Mouse (Mus musculus) testis, postnatal 10 days (tissue): ENCODE measurements around the gene Fam71e2.

Source experiments
- DNase-seq: peaks from one replicate; pipeline ENCODE4 v3.0.0; 2021; ENCODE audit warnings: low spot score

The Fam71e2 gene

DNA sequence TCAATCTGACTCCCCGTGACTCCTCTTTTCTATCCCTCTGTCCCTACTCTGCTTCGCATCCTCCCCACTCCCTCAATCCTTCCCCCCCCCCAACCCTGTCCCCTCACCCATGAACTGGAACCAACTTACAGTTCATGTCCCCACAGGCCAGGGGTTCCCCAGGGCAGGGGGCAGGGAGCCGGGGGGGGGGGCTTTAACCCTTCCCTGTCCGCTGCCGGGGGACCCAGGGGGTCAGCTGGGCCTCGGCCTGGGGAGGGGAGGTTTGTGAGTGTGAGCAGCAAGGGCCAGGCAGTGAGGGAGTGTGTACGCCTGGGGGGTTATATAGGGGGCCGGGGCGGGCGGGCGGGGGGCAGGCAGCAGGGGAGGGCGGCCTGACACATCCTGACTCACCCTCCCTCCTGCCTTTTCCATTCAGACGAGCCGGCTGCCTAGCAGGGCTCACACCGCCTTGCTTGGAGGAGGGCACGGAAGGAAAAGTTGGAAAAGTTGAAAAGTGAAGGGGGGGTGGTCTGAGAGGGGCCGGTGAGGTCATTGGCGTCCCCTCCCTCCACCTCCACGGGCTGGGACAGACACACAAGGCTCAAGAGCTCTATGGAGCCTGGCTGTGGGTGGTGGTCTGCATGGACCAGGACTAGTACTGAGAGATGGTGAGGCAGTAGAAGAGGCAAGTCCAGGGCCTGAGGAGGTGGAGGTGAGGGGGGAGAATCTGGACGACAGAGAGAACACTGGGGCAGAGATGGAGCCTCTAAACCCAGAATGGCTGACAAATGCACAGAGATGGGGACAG, 6.9 kb upstream of the Fam71e2 start:
- DNase-seq, result peak; percentile 38

- DNase-seq, result peak; percentile 82
These were observed 6.0 kb upstream of the Fam71e2 start for GRCm38 (mm10) chr7:4776861-4777830.

DNA sequence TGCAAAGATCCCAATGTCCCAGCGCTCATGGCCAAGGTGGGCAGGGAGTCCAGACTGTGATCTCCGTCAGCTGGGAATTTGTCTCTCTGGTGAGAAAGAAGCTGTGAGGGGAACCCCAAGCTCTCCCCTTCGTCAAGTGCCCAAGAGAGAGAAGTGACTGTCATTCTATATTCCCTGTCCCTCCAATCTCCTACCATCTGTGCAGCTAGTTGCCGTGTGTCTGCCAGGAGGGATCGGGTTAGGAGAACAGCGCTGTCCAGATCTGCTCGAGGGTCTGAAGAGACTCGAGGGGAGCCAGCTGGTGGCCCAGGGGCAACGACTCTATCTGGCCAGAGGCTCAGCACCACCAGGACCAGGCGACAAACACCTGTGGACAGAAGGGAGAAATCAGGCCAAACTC, 5.0 kb upstream of the Fam71e2 start:
- DNase-seq, result no peak

DNA sequence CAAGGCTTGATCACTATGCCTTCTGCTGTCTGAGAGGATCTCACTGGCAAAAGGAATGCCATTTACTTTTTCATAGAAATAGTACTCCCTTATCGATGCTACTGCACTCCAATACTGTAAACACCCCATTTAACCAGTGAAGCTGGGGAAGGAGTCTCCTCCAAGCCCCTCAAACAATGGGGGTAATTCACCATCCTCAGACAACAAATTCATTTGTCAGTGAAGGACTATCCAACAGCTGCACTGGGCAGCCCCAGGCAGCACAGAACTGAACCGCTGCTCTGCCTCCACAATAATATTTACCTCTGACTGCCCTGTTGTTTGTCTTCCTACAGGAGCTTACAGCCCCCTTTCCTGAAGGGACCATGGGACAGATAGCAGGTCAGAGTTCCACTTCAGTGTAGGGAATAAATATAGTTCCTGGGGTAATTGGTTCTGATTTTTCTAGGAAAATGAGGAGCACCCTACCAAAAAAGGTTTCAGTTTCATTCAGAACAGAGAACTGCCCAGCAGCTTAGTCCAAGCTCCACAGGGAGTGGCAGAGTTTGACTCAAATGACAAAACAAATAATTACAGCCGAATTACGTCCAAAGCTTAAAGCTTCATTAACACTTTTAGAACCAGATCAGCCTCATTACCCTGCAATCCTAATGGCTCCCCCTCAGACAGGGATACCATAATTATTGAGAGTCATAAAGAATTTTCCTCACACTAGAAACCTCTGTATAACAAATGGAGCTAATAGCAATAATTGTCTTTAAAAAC, 6.0 kb downstream of the Fam71e2 start:
- DNase-seq, result no peak

DNA sequence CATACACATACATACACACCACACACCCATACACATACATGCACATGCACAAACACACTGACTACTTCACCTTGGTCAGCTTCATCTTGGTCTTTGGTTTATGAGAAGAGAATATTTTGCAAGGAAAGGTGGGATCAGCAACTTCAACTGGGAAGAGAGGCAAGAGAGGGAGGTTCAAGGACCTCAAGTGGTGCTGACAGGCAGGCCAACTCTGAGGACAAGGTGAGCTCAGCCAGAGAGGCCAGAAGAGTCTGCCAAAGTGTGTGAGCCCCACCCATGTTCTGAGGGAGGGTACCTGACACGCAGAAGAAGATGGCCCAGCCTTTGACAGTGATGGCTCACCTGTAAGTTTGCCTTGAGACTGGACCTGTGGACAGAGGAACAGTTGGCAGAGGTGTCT, 11.4 kb downstream of the Fam71e2 start:
- no peak for DNase-seq

DNA sequence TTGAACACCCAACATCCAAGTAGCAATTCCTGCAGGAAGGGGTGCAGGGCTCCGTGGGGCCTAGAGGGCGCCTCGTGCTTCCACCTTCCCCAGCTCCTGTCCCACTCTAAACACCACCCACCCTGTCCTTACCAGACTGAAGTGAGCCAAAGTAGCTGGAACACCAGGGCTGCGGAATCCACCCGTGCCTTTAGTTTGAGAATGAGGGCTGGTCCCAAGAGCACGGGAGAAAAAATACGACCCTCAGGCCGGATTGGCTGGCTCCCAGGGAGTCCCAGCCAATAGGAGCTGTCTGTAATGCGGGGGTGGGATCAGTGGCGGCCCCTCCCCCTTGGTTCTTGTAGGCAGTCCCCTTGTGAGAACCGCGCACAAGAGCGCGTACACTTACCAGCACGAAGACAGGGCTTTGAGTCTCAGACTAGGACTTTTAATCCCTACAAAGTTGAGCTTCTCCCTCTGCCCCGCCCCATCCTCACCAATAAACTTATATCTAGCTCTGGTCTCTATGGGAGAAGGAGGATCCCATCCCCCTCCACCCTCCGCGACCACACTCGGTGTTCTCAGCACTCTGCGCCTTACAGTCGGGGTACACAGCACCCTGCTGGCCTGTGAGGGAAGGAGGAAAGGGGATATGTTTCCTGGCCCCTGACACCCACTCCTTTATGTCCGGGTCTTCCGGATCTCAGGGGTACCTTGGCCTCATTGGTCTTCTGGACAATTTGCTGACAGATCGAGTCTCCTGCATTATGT, 18.1 kb downstream of the Fam71e2 start, which contains the start of gene Cox6b2:
Gene Cox6b2, minus strand, starts transcription at position 274 of the 750 bp plus-strand sequence.
- DNase-seq, result peak; percentile 94

GRCm38 (mm10) chr7:4751971-4752820, 18.9 kb downstream of the Fam71e2 start:
- DNase-seq, result peak; percentile 86

GRCm38 (mm10) chr7:4749169-4749568, 21.9 kb downstream of the Fam71e2 start:
- DNase-seq, result no peak

GRCm38 (mm10) chr7:4748321-4748720, 22.8 kb downstream of the Fam71e2 start:
- no peak for DNase-seq

DNA sequence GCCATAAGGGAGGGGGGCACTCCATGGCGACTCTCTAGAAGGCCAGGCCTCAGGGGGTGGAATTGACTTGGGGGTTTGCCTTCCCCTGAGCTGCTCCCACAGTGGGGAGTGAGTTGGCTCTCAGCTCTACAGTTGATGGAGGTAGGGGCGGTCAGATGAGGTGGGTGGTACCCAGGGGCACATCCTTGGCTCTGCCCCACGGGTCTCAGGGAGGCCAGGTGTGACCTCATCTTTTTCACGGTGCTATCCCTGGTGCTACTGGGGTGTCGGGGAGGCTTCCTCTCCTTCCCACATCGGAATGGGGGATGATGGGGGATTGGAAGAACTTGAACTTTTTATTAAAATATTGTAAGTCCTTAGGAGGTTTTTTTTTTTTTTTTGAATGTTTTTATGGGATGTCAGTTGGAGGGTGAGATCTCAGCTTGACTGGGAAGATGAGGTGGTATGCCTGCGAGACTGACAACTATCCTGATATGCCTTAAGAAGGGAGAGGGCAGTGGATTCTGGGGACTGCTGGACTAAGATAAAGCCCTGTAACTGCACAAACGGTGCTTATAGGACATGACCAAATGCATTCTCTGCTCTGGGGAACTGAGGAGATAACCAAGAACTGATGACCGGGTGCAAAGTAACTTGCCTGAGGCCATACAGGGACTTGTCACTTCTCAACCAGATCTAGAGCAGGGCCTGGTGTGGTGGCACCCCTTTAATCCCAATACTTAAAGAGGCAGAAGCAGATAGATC, 23.8 kb downstream of the Fam71e2 start:
- DNase-seq, result no peak

- DNase-seq, result no peak
These were observed 24.6 kb downstream of the Fam71e2 start for GRCm38 (mm10) chr7:4746326-4746980.

DNA sequence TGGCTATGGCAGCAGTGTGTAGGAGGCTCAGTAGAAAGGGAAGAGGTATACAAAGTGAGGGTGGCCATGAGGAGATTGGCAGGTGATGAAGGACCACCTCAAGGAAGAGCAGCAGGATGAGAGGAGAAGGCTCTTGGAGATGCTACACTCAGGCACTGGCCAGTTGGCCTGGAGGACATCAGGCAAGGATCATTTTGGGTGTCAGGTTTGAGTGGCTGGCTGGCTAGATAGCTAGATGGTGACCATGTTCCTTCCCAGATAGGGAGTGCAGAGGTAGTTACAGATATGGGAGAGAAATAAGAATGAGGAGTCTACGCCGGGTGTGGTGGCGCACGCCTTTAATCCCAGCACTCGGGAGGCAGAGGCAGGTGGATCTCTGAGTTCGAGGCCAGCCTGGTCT, 26.2 kb downstream of the Fam71e2 start:
- no peak for DNase-seq

GRCm38 (mm10) chr7:4743354-4743753, 27.7 kb downstream of the Fam71e2 start:
- DNase-seq, result no peak

GRCm38 (mm10) chr7:4742482-4742819, 28.7 kb downstream of the Fam71e2 start:
- DNase-seq, result no peak

DNA sequence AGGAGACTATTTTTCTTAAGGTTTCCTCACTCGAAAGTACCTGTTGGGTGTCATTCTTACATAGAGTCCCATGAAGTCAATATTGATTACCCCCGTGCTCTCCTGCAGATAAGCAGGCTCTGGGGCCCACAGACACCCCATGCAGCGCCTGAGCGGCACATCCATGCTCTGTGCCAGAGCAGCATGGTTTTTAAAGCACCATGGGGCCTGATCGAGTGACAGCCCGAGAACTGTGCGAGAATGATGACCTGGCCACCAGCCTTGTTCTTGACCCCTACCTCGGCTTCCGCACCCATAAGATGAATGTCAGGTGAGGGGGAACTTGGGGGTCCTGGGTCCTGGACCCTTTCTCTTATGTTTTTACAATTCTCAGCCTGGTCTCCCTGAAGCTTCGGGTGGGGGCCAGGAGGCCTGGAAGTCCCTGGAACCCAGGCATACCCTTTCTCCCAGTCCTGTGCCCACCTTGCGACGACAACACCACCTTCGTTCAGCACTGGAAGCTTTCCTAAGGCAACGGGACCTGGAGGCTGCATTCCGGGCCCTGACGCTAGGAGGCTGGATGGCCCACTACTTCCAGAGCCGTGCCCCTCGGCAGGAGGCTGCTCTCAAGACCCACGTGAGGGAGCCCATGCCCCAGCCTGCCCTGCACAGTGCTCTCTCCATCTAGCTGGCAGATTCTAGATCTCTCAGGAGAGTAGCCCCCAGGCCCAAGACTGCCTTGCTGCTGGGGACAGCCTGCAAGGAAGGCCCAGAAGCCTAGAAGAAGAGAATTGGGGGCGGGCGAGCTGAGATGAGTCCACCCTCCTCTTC, 29.2 kb downstream of the Fam71e2 start:
- no peak for DNase-seq

DNA sequence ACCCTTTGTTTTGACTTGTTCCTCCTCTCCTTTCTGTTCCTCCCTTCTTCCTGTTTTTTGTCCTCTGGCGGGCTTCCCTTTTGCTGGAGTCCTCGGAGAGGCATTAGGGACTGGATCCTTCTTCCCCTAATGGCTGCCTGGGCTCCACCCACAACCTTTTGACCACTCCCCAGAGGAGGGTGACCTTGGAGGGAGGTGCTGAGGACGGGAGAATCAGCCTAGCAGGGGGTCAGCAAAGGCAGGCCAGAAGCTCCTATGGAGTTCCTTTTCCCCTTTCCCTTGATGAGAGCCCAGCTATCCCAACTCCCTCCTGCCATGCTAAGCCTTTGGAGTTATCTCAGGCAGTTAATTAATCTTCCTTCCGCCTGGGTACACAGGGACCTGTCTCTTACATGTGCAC, 30.0 kb downstream of the Fam71e2 start:
- peak; percentile 74 for DNase-seq

GRCm38 (mm10) chr7:4740309-4740727, 30.8 kb downstream of the Fam71e2 start:
- no peak for DNase-seq

- peak; percentile 95 for DNase-seq
These were observed 31.4 kb downstream of the Fam71e2 start, which contains the start of gene Kmt5c for GRCm38 (mm10) chr7:4739544-4740275. Kmt5c (plus strand) TSS chr7:4740115.
